Mouse (Mus musculus) liver, embryonic 14.5 days (tissue): ENCODE measurements at regions not wholly inside any gene's neighbourhood (a gene's known extent, or its start where the extent isn't known, plus 50 kb on each side); places are given as distances from the start of the nearest gene placed in this dataset.

Source experiments
- ATAC-seq: fragments of 200-750 bp; cut with Nextera tagmentation; 2 replicates; pipeline ENCODE4 v1.8.0; 2017; ENCODE audit warnings: moderate number of reproducible peaks, mild to moderate bottlenecking, moderate library complexity; ENCODE audit not compliant: insufficient read depth
- DNase-seq, 3 experiments: peaks; one replicate each; pipeline ENCODE4 v3.0.0-alpha.2; 2012 to 2013; ENCODE audit warnings: low read depth in 3 of 3, low spot score in 3 of 3
- H3K27ac ChIP-seq: fragments of 300-500 bp; sonication (generic); 2 replicates; pipeline ENCODE4 v1.5.1; 2014; ENCODE audit warnings: moderate library complexity, mild to moderate bottlenecking, control low read depth, inconsistent platforms
- H3K27me3 ChIP-seq: fragments of 300-500 bp; sonication (generic); 2 replicates; pipeline ENCODE4 v1.6.1; 2014; ENCODE audit warnings: mild to moderate bottlenecking, low read length, moderate library complexity; ENCODE audit not compliant: control insufficient read depth, insufficient read depth
- H3K36me3 ChIP-seq: fragments of 300-500 bp; sonication (generic); replicated peaks from 2 replicates; pipeline ENCODE4 v1.6.1; 2014; ENCODE audit warnings: low read depth; ENCODE audit not compliant: control insufficient read depth, insufficient read depth
- H3K4me1 ChIP-seq, 2 experiments: fragments of 200-500 bp in 1 of 2; fragments of 300-500 bp in 1 of 2; sonication (generic) in 1 of 2; replicated peaks; 2 replicates each; pipeline ENCODE4 v1.6.1; 2012 to 2014; ENCODE audit warnings: antibody characterized with exemption in 1 of 2, inconsistent platforms in 1 of 2, low read length in 1 of 2; ENCODE audit not compliant: control insufficient read depth in 2 of 2, insufficient read depth in 2 of 2
- H3K4me2 ChIP-seq: fragments of 300-500 bp; sonication (generic); 2 replicates; pipeline ENCODE4 v1.6.1; 2014; ENCODE audit warnings: low read depth, mild to moderate bottlenecking, control low read depth, moderate library complexity
- H3K4me3 ChIP-seq, 2 experiments: fragments of 200-500 bp in 1 of 2; fragments of 300-500 bp in 1 of 2; sonication (generic) in 1 of 2; 2 replicates each; pipeline ENCODE4 v1.5.1; 2012 to 2014; ENCODE audit warnings: low read depth in 2 of 2, low read length in 2 of 2, mild to moderate bottlenecking in 2 of 2, control low read depth in 1 of 2, inconsistent platforms in 1 of 2, moderate library complexity in 1 of 2; ENCODE audit not compliant: insufficient read depth in 1 of 2
- H3K9ac ChIP-seq: fragments of 300-500 bp; sonication (generic); replicated peaks from 2 replicates; pipeline ENCODE4 v1.6.1; 2014; ENCODE audit warnings: mild to moderate bottlenecking, control low read depth, moderate library complexity
- H3K9me3 ChIP-seq: fragments of 300-500 bp; sonication (generic); 2 replicates; pipeline ENCODE4 v1.6.1; 2016; ENCODE audit warnings: low read length, mixed read lengths; ENCODE audit not compliant: control insufficient read depth
- CTCF ChIP-seq: IDR thresholded peaks from 2 replicates; pipeline ENCODE4 v1.5.1; 2016; ENCODE audit warnings: antibody characterized with exemption, low read depth, control low read depth
- EP300 ChIP-seq: IDR thresholded peaks from 2 replicates; pipeline ENCODE4 v1.6.1; 2016; ENCODE audit warnings: antibody characterized with exemption, low read depth
- WGBS: fragments of 180-500 bp; shearing (Covaris S2); extraction: QIAGEN DNeasy Blood & Tissue Kit; methylation state at CpG from one replicate; pipeline ENCODE4 v1.1.7; 2014; ENCODE audit not compliant: insufficient replicate concordance; 5-methylcytosine and 5-hydroxymethylcytosine counted together

DNA sequence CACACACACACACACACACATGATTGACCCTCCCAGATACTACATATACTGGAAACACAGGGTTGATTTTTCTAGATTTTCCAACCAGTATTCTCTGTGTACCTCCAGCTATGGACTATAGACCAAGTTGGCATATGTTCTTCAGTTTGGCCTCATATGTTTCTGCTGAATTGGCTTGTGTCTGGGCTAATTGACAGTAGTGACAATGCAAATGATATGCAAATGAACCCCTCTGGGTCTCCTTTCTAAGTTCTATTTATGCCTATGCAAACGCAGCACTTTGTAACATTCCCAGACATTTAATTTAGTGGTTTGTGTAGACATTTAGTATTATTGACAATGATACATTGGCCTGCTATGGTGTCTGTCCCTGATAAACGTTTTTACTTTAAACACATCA is 582.0 kb upstream of the Negr1 start:
- H3K36me3 ChIP-seq = no peaks in the 10 kb centered on the region
- DNase-seq (no peak), ATAC-seq (no peak)
- H3K4me2 ChIP-seq = no peak overlapping the region
- whole genome bisulfite sequencing = 47% methylated on average over 2 of the region's 2 CpGs
- no peaks in the 10 kb centered on the region for H3K4me1 ChIP-seq
- no peaks in the 10 kb centered on the region for H3K9me3 ChIP-seq
- TF ChIP-seq EP300 = no peak
- no peak for TF ChIP-seq CTCF
- H3K4me3 ChIP-seq = no peak overlapping the region
- H3K27ac ChIP-seq = no peak overlapping the region
- no peak overlapping the region for H3K9ac ChIP-seq
- H3K27me3 ChIP-seq = no peaks in the 10 kb centered on the region

DNA sequence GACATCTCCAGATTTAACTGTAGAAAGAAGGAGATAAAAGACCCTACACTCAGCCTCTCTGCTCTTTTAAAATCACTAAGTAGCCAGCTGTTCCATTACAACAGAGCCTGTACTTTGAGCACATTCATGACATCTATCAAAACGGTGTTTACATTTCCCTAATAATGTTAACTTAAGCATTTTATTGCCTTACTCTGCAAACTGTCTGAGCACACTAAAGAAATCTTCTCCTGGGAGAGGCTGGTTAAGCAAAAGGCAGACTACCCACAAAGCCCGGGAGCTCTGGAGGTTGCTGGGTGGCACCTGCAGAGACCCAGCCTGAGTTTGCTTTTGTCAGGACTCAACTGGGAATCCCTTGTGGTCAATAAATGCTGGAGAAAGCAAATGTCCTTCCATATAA is 567.5 kb upstream of the Negr1 start:
- no peak for ATAC-seq
- Histone ChIP-seq H3K27me3 (no peaks in the 10 kb centered on the region), H3K27ac (no peak overlapping the region), H3K9ac (no peak overlapping the region), H3K4me2 (no peak overlapping the region), H3K36me3 (no peaks in the 10 kb centered on the region), H3K4me3 (no peak overlapping the region), H3K4me1 (no peaks in the 10 kb centered on the region), H3K9me3 (no peaks in the 10 kb centered on the region)
- WGBS = 41% methylated on average over 2 of the region's 2 CpGs
- no peak for DNase-seq
- TF ChIP-seq EP300 = no peak
- no peak for TF ChIP-seq CTCF

DNA sequence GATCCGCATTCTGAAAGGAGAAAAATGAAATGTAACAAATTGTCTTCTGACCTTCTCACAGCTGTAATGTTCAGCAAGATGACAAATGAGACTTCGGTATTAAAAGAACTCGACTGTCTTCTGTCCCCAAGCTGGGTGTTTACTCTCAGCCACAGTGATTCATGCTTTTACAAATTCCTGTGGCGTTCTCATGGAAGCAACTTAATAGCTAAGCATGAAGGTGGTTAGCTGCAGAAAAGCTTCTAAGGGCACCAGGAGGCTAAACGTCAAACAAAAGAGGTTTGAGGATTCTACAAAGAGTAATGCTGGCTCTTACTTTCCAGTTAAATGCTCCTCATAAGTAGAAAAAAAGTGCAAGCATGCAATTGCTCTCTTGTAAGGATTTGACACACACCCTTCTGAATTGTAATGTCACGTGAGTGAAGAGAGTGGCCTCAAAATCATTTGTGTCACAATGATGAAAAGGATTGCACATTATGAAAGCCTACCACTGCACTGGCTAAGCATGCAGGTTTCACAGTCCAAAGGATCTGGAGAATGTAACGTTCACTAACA is 543.8 kb upstream of the Negr1 start:
- H3K9ac ChIP-seq = no peak overlapping the region
- WGBS = 53% methylated on average over 7 of the region's 7 CpGs
- no peak for ATAC-seq
- H3K4me3 ChIP-seq = no peak overlapping the region
- no peak overlapping the region for H3K4me2 ChIP-seq
- H3K27me3 ChIP-seq = no peaks in the 10 kb centered on the region
- H3K36me3 ChIP-seq = no peaks in the 10 kb centered on the region
- H3K4me1 ChIP-seq = no peaks in the 10 kb centered on the region
- no peaks in the 10 kb centered on the region for H3K9me3 ChIP-seq
- no peak overlapping the region for H3K27ac ChIP-seq
- DNase-seq = no peak
- TF ChIP-seq CTCF = no peak
- no peak for TF ChIP-seq EP300

DNA sequence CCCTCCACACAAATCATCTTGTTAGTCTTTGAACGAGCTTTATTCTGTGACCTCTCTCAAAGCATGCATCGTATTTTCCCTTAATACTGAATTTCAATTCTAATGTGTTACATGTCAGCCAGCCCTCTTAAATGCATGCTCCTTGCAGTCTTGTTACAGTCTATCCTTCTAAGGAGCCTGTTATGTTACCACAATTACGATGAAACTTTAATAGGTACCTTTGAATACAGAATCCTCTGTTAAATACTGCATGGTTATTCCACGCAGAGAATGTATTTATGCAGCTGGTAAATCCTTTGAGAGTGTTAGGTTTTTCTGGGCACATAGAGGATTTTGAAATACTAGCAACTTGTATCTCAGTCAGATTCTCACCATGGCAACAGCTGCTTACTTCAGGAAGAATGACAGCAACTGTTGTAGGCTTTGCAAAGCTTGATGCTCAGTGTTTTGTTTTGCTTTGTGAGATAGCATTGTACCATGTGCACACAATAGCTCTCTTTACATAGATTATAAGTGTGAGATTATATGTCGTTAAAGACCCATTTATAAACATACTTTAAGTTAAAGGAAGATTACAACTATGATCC is 532.9 kb upstream of the Negr1 start:
- DNase-seq (no peak), ATAC-seq (no peak)
- Histone ChIP-seq H3K4me2 (no peak overlapping the region), H3K9me3 (no peaks in the 10 kb centered on the region), H3K4me1 (no peaks in the 10 kb centered on the region), H3K27me3 (no peaks in the 10 kb centered on the region), H3K36me3 (no peaks in the 10 kb centered on the region), H3K27ac (no peak overlapping the region), H3K9ac (no peak overlapping the region), H3K4me3 (no peak overlapping the region)
- WGBS = 53% methylated on average over 5 of the region's 5 CpGs
- TF ChIP-seq EP300 (no peak), CTCF (no peak)

DNA sequence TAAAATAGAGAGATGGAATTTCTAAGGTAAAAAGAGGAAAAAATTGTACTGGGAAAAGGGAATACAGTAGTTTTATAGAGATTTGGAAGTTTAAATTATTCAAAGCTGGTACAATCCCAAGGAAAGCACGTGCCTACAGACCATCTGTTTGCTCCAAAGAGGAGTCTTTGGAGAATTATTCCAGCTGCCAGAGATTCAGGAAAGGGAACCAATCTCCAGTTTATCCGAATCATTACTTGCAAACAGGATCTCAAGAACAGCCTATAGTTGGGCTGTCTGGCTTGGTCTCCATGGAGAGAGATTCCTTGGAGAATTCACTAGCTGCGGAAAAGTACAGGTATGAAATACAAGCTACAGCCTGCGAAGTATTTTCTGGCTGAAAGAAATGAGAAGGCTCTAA is 491.3 kb upstream of the Negr1 start:
- DNase-seq (no peak), ATAC-seq (no peak)
- Histone ChIP-seq H3K36me3 (no peaks in the 10 kb centered on the region), H3K27ac (no peak overlapping the region), H3K4me1 (no peaks in the 10 kb centered on the region), H3K4me3 (no peak overlapping the region), H3K27me3 (no peaks in the 10 kb centered on the region), H3K4me2 (no peak overlapping the region), H3K9me3 (no peaks in the 10 kb centered on the region; the same call in 1 of the 2 replicates), H3K9ac (no peak overlapping the region)
- TF ChIP-seq EP300 (no peak), CTCF (no peak)
- WGBS = 66% methylated on average over 4 of the region's 4 CpGs

DNA sequence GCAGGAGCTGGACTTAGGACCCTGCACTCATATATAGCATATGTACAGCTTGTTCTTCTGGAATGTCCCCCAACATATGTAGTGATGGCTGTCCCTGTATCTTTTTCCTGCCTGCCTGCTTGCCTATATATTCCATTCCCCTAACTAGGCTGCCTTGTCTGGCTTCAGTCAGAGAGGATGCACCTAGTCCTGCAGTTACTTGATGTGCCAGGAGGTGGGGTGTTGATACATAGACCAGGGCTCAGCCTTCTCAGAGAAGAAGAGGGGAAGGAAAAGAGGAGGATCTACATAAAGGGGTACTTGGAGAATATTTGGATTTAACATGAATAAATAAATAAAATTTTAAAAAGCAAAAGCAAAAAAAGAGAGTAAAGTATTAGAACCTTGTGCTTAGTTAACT is 479.3 kb upstream of the Negr1 start:
- Histone ChIP-seq H3K9me3 (no peaks in the 10 kb centered on the region), H3K4me1 (no peaks in the 10 kb centered on the region), H3K27ac (no peak overlapping the region), H3K4me2 (no peak overlapping the region), H3K27me3 (no peaks in the 10 kb centered on the region), H3K36me3 (no peaks in the 10 kb centered on the region), H3K9ac (no peak overlapping the region), H3K4me3 (no peak overlapping the region)
- ATAC-seq (no peak), DNase-seq (no peak)
- TF ChIP-seq EP300 = no peak
- TF ChIP-seq CTCF = 0 out of 2 replicates have a peak, but pooled peaks have one; percentile 5
